Mouse (Mus musculus) forebrain, postnatal 0 days (tissue): ENCODE measurements around the gene Spdef. TPM values are rescaled to one million over a fixed set of nuclear protein-coding genes. Genes with fewer than 3 reads are reported as not detected.

Source experiments
- ATAC-seq: fragments of 200-750 bp; cut with Nextera tagmentation; 2 replicates; pipeline ENCODE4 v1.8.0; 2017; ENCODE audit warnings: mild to moderate bottlenecking, moderate library complexity
- DNase-seq: peaks from one replicate; pipeline ENCODE4 v3.0.0-alpha.2; 2015
- H3K27ac ChIP-seq: fragments of 300-500 bp; sonication (generic); 2 replicates; pipeline ENCODE4 v1.5.1; 2014; ENCODE audit warnings: low read depth, mild to moderate bottlenecking, antibody characterized with exemption, low read length, moderate library complexity, mixed read lengths
- H3K27me3 ChIP-seq: fragments of 300-500 bp; sonication (generic); 2 replicates; pipeline ENCODE4 v1.6.1; 2014; ENCODE audit warnings: mild to moderate bottlenecking, low read length, mixed read lengths; ENCODE audit not compliant: insufficient read depth
- H3K36me3 ChIP-seq: fragments of 300-500 bp; sonication (generic); 2 replicates; pipeline ENCODE4 v1.6.1; 2014; ENCODE audit warnings: mild to moderate bottlenecking, moderate library complexity; ENCODE audit not compliant: insufficient read depth
- H3K4me1 ChIP-seq: fragments of 300-500 bp; sonication (generic); 2 replicates; pipeline ENCODE4 v1.6.1; 2014; ENCODE audit warnings: antibody characterized with exemption; ENCODE audit not compliant: insufficient read depth
- H3K4me2 ChIP-seq: fragments of 300-500 bp; sonication (generic); 2 replicates; pipeline ENCODE4 v1.6.1; 2014; ENCODE audit warnings: low read depth, mild to moderate bottlenecking, moderate library complexity
- H3K4me3 ChIP-seq: fragments of 300-500 bp; sonication (generic); 2 replicates; pipeline ENCODE4 v1.5.1; 2014; ENCODE audit warnings: low read depth, low read length, mixed read lengths
- H3K9ac ChIP-seq: fragments of 300-500 bp; sonication (generic); 2 replicates; pipeline ENCODE4 v1.6.1; 2014; ENCODE audit warnings: mild to moderate bottlenecking
- H3K9me3 ChIP-seq: fragments of 300-500 bp; sonication (generic); 2 replicates; pipeline ENCODE4 v1.6.1; 2016; ENCODE audit warnings: low read length
- CTCF ChIP-seq: sonication (generic); IDR thresholded peaks from 2 replicates; pipeline ENCODE4 v1.5.1; 2016; ENCODE audit warnings: antibody characterized with exemption, control low read depth, low read depth
- WGBS: fragments of 180-500 bp; shearing (Covaris S2); extraction: QIAGEN DNeasy Blood & Tissue Kit; methylation state at CpG from one replicate; pipeline ENCODE4 v1.1.7; 2014; 5-methylcytosine and 5-hydroxymethylcytosine counted together
- polyA plus RNA-seq: library from polyadenylated mRNA; unstranded; fragments of >200 nt; fragmentation: Nextera tagmentation; extraction: Ambion mirVana; gene quantifications from 2 replicates; pipeline ENCODE4 v1.2.1, GENCODE M21; 2015
- total RNA-seq: library from RNA; depleted of rRNA; stranded (reverse); fragments of >200 nt; gene quantifications from 2 replicates; pipeline ENCODE4 v1.2.3, GENCODE M21; 2014

Gene Spdef
- total and polyA plus RNA-seq, 2 experiments from 2014 or later = 2.3 TPM

- Histone ChIP-seq H3K4me1 (no peaks in the 10 kb centered on the region), H3K27ac (no peak overlapping the region), H3K4me3 (no peak overlapping the region), H3K9me3 (no peaks in the 10 kb centered on the region), H3K4me2 (no peak overlapping the region), H3K36me3 (peaks cover 21% of the 10 kb centered on the region), H3K9ac (no peak overlapping the region), H3K27me3 (no peaks in the 10 kb centered on the region)
- ATAC-seq (no peak), DNase-seq (no peak)
- TF ChIP-seq CTCF = no peak
- 97% methylated on average over 6 of the region's 6 CpGs for WGBS
Measured at GRCm38 (mm10) chr17:27765066-27765465, 36.3 kb upstream of the Spdef start.

GRCm38 (mm10) chr17:27764453-27764852, 35.7 kb upstream of the Spdef start:
- no peak for DNase-seq

GRCm38 (mm10) chr17:27762884-27763283, 34.1 kb upstream of the Spdef start:
- Histone ChIP-seq H3K27ac (no peak overlapping the region), H3K4me3 (no peak overlapping the region), H3K4me1 (no peaks in the 10 kb centered on the region), H3K27me3 (no peaks in the 10 kb centered on the region), H3K9ac (no peak overlapping the region), H3K4me2 (no peak overlapping the region), H3K36me3 (peaks cover 21% of the 10 kb centered on the region; the same call in 1 of the 2 replicates), H3K9me3 (no peaks in the 10 kb centered on the region)
- ATAC-seq (no peak), DNase-seq (no peak)
- no peak for TF ChIP-seq CTCF
- 84% methylated on average over 11 of the region's 11 CpGs for WGBS

More at GRCm38 (mm10) chr17:27764453-27764852, 35.7 kb upstream of the Spdef start:
- ATAC-seq = no peak
- 97% methylated on average over 2 of the region's 2 CpGs for WGBS
- H3K9me3 ChIP-seq = no peaks in the 10 kb centered on the region
- no peak overlapping the region for H3K27ac ChIP-seq
- H3K9ac ChIP-seq = no peak overlapping the region
- no peak overlapping the region for H3K4me2 ChIP-seq
- peaks cover 21% of the 10 kb centered on the region for H3K36me3 ChIP-seq
- no peaks in the 10 kb centered on the region for H3K27me3 ChIP-seq
- no peaks in the 10 kb centered on the region for H3K4me1 ChIP-seq
- no peak overlapping the region for H3K4me3 ChIP-seq
- peak; percentile 40 for TF ChIP-seq CTCF

GRCm38 (mm10) chr17:27761639-27762336, 33.0 kb upstream of the Spdef start:
- H3K4me3 ChIP-seq = no peak overlapping the region
- DNase-seq (peak; percentile 86), ATAC-seq (peak; percentile 95)
- no peak overlapping the region for H3K4me2 ChIP-seq
- H3K27ac ChIP-seq = no peak overlapping the region
- H3K27me3 ChIP-seq = no peaks in the 10 kb centered on the region
- H3K4me1 ChIP-seq = no peaks in the 10 kb centered on the region
- H3K36me3 ChIP-seq = peaks cover 21% of the 10 kb centered on the region; the same call in 1 of the 2 replicates
- no peak overlapping the region for H3K9ac ChIP-seq
- WGBS = 26% methylated on average over 9 of the region's 9 CpGs
- H3K9me3 ChIP-seq = no peaks in the 10 kb centered on the region
- TF ChIP-seq CTCF = peak; percentile 97

GRCm38 (mm10) chr17:27760169-27760568, 31.4 kb upstream of the Spdef start:
- H3K9ac ChIP-seq = no peak overlapping the region
- TF ChIP-seq CTCF = no peak
- ATAC-seq = no peak

GRCm38 (mm10) chr17:27751314-27752202, 22.8 kb upstream of the Spdef start:
- no peak for TF ChIP-seq CTCF
- Histone ChIP-seq H3K36me3 (peaks cover 7% of the 10 kb centered on the region; the same call in 1 of the 2 replicates), H3K4me3 (no peak overlapping the region), H3K9ac (no peak overlapping the region), H3K27ac (no peak overlapping the region), H3K4me2 (no peak overlapping the region), H3K27me3 (no peaks in the 10 kb centered on the region), H3K4me1 (no peaks in the 10 kb centered on the region), H3K9me3 (no peaks in the 10 kb centered on the region)
- ATAC-seq (no peak), DNase-seq (no peak)
- 87% methylated on average over 8 of the region's 8 CpGs for WGBS

More at GRCm38 (mm10) chr17:27760169-27760568, 31.4 kb upstream of the Spdef start:
- Histone ChIP-seq H3K9me3 (no peaks in the 10 kb centered on the region), H3K27me3 (no peaks in the 10 kb centered on the region), H3K27ac (no peak overlapping the region), H3K4me2 (no peak overlapping the region), H3K4me3 (no peak overlapping the region), H3K4me1 (no peaks in the 10 kb centered on the region), H3K36me3 (peaks cover 10% of the 10 kb centered on the region; the same call in 1 of the 2 replicates)
- WGBS = 79% methylated on average over 6 of the region's 6 CpGs
- no peak for DNase-seq
